Mouse (Mus musculus) right cerebral cortex, adult 2 months (tissue): ENCODE measurements around the gene Ankrd33b.

Experiments
- DNase-seq, 2 experiments: peaks; one replicate each; pipeline ENCODE4 v3.0.0; 2021 to 2022; ENCODE audit warnings: low spot score in 2 of 2

Gene Ankrd33b

GRCm38 (mm10) chr15:31368556-31368955, 1.0 kb upstream of the Ankrd33b start:
- no peak for DNase-seq

- DNase-seq, result no peak
Observed at GRCm38 (mm10) chr15:31366596-31367480, 688 bp downstream of the Ankrd33b start.

GRCm38 (mm10) chr15:31365720-31366591, 1.6 kb downstream of the Ankrd33b start:
- no peak for DNase-seq

GRCm38 (mm10) chr15:31365041-31365719, 2.3 kb downstream of the Ankrd33b start:
- DNase-seq, result no peak

GRCm38 (mm10) chr15:31364396-31364795, 3.1 kb downstream of the Ankrd33b start:
- no peak for DNase-seq

- no peak for DNase-seq
Observed at GRCm38 (mm10) chr15:31363981-31364361, 3.6 kb downstream of the Ankrd33b start.

- no peak for DNase-seq
Observed at GRCm38 (mm10) chr15:31363241-31363980, 4.1 kb downstream of the Ankrd33b start.

- DNase-seq, result no peak
Observed at GRCm38 (mm10) chr15:31361259-31361853, 6.2 kb downstream of the Ankrd33b start.

- no peak for DNase-seq
Observed at GRCm38 (mm10) chr15:31360593-31360992, 6.9 kb downstream of the Ankrd33b start.

GRCm38 (mm10) chr15:31359805-31360204, 7.7 kb downstream of the Ankrd33b start:
- DNase-seq, result no peak

- no peak for DNase-seq
Observed at GRCm38 (mm10) chr15:31352494-31353279, 14.8 kb downstream of the Ankrd33b start.

GRCm38 (mm10) chr15:31349810-31350341, 17.6 kb downstream of the Ankrd33b start:
- no peak for DNase-seq

- no peak for DNase-seq
Observed at GRCm38 (mm10) chr15:31349046-31349445, 18.5 kb downstream of the Ankrd33b start.

GRCm38 (mm10) chr15:31348241-31348640, 19.3 kb downstream of the Ankrd33b start:
- DNase-seq, result no peak

- DNase-seq, result no peak
Observed at GRCm38 (mm10) chr15:31346508-31346907, 21.0 kb downstream of the Ankrd33b start.

- no peak for DNase-seq
Observed at GRCm38 (mm10) chr15:31345366-31345765, 22.2 kb downstream of the Ankrd33b start.

- DNase-seq, result peak; percentile 64 to 76
Observed at GRCm38 (mm10) chr15:31344811-31345211, 22.7 kb downstream of the Ankrd33b start.

- no peak for DNase-seq
Observed at GRCm38 (mm10) chr15:31343602-31344001, 23.9 kb downstream of the Ankrd33b start.

GRCm38 (mm10) chr15:31342496-31342901, 25.0 kb downstream of the Ankrd33b start:
- DNase-seq, result no peak

- no peak for DNase-seq
Observed at GRCm38 (mm10) chr15:31342001-31342400, 25.5 kb downstream of the Ankrd33b start.
